Comparison of ENCODE assay signal across 17 mouse cellular contexts in genomic region chr2:161668302-161668986, GRCm38 (mm10).
DNase-seq lines count a peak whose midpoint lies in the region; ATAC-seq and TF ChIP-seq lines count a peak whose summit lies in the region.
"Had no signal": no experiment of that assay in that cellular context is flagged by ENCODE, and none has a peak within 500 bp of the region (broad histone marks: within the 10 kb centered on the region; RNA-seq: fewer than 3 reads in every experiment).

No protein-coding gene starts in this region.

- 0 out of 2 replicates have a peak, but pooled peaks cover 3% of the 10 kb centered on the region for H3K4me1 ChIP-seq in cerebellum, adult 2 months (ENCODE audit: control insufficient read depth, insufficient read depth, low read length)
- H3K4me1 ChIP-seq in hindbrain, embryonic 12.5 days: peaks cover 8% of the 10 kb centered on the region
- H3K4me1 ChIP-seq in midbrain, embryonic 15.5 days: no peaks in the 10 kb centered on the region
- H3K4me1 ChIP-seq: limb, embryonic 15.5 days had no signal

- WGBS in cerebellum, adult 2 months: 56% methylated on average over 12 of the region's 12 CpGs
- 45% methylated on average over 12 of the region's 12 CpGs for WGBS in hindbrain, embryonic 12.5 days
- 42% methylated on average over 12 of the region's 12 CpGs for WGBS in midbrain, embryonic 15.5 days

- H3K36me3 ChIP-seq in hindbrain, embryonic 12.5 days: no peaks in the 10 kb centered on the region
- no peaks in the 10 kb centered on the region for H3K36me3 ChIP-seq in midbrain, embryonic 15.5 days (replicated peaks)
- H3K36me3 ChIP-seq: G1E; limb, embryonic 15.5 days had no signal

- H3K27ac ChIP-seq in cerebellum, adult 2 months (ENCODE audit: insufficient read depth, low read length): no peak overlapping the region
- peak overlapping the region; percentile 67 for H3K27ac ChIP-seq in hindbrain, embryonic 12.5 days
- no peak overlapping the region for H3K27ac ChIP-seq in midbrain, embryonic 15.5 days
- H3K27ac ChIP-seq: left cerebral cortex, adult 2 months; limb, embryonic 15.5 days had no signal

- no peak overlapping the region for H3K9ac ChIP-seq in hindbrain, embryonic 12.5 days
- H3K9ac ChIP-seq in midbrain, embryonic 15.5 days: no peak overlapping the region
- H3K9ac ChIP-seq: limb, embryonic 15.5 days had no signal

- TF ChIP-seq CTCF in cerebellum, adult 2 months (IDR thresholded peaks at IDR 0.05; ENCODE audit: borderline replicate concordance, insufficient read depth, low read depth, low read length): no peak
- no peak for TF ChIP-seq CTCF in brain, embryonic 14.5 days (IDR thresholded peaks at IDR 0.05; ENCODE audit: borderline replicate concordance, extremely low read depth, insufficient read depth, insufficient read length)

- DNase-seq in cerebellum, postnatal 14 days: peak; percentile 29 to 46
- no peak for DNase-seq in cerebellum, adult 2 months
- DNase-seq in brain, embryonic 14.5 days (ENCODE audit: low read depth): peak; percentile 89
- DNase-seq in frontal cortex, postnatal 36 days (ENCODE audit: low spot score in 2 of 2): no peak
- DNase-seq in embryo, embryonic 11 days: no peak
- no peak for DNase-seq in adipocyte (ENCODE audit: low spot score)
- DNase-seq: cerebellum, adult 8-10 months; heart, postnatal 14 days; kidney, adult 11 months; lung, adult 18-20 months; right cerebral cortex, postnatal 14 days had no signal

- ATAC-seq in hindbrain, embryonic 12.5 days (ENCODE audit: low FRiP score): peak; percentile 94
- ATAC-seq in midbrain, embryonic 15.5 days (replicated peaks): peak; percentile 50; the same call in 1 of the 2 replicates

- no peaks in the 10 kb centered on the region for H3K9me3 ChIP-seq in hindbrain, embryonic 12.5 days (replicated peaks)
- no peaks in the 10 kb centered on the region for H3K9me3 ChIP-seq in midbrain, embryonic 15.5 days
- H3K9me3 ChIP-seq: limb, embryonic 15.5 days had no signal

- H3K27me3 ChIP-seq in cerebellum, adult 2 months (ENCODE audit: control insufficient read depth, insufficient read depth, low read length): no peaks in the 10 kb centered on the region
- no peaks in the 10 kb centered on the region for H3K27me3 ChIP-seq in hindbrain, embryonic 12.5 days
- no peaks in the 10 kb centered on the region for H3K27me3 ChIP-seq in midbrain, embryonic 15.5 days (replicated peaks)
- H3K27me3 ChIP-seq: limb, embryonic 15.5 days had no signal

- TF ChIP-seq POLR2A in cerebellum, adult 2 months (IDR thresholded peaks at IDR 0.05; ENCODE audit: borderline replicate concordance, insufficient read depth, low read length): no peak
- no peak for TF ChIP-seq POLR2A in brain, embryonic 14.5 days (IDR thresholded peaks at IDR 0.05; ENCODE audit: borderline replicate concordance, extremely low read depth, insufficient read depth, insufficient read length, poor library complexity, severe bottlenecking)

- no peak overlapping the region for H3K4me2 ChIP-seq in hindbrain, embryonic 12.5 days (replicated peaks)
- H3K4me2 ChIP-seq in midbrain, embryonic 15.5 days: no peak overlapping the region
- H3K4me2 ChIP-seq: limb, embryonic 15.5 days had no signal

- no peak overlapping the region for H3K4me3 ChIP-seq in cerebellum, adult 2 months (replicated peaks; ENCODE audit: insufficient read depth, low read depth, low read length)
- H3K4me3 ChIP-seq in hindbrain, embryonic 12.5 days: no peak overlapping the region
- H3K4me3 ChIP-seq in midbrain, embryonic 15.5 days: no peak overlapping the region
- H3K4me3 ChIP-seq: erythroblast, embryonic 14.5 days; left cerebral cortex, adult 2 months; limb, embryonic 15.5 days had no signal

Comparison
In these comparisons a context has a peak if more than half of its experiments do, and no peak if none do; other contexts are left out.
1. DNase-seq: peak in cerebellum, postnatal 14 days (2 of 2) and brain, embryonic 14.5 days (single experiment); none in cerebellum, adult 2 months (0 of 2), frontal cortex, postnatal 36 days (0 of 2), embryo, embryonic 11 days (single experiment) and adipocyte (single experiment).